Mouse (Mus musculus) stomach, postnatal 0 days (tissue): Measurements from ENCODE around the gene Ttc30b.

ENCODE experiments used
- CTCF ChIP-seq: IDR thresholded peaks from 2 replicates; pipeline ENCODE4 v1.5.1; 2016; ENCODE audit warnings: antibody characterized with exemption, low read depth, mild to moderate bottlenecking, moderate library complexity
- EP300 ChIP-seq: optimal IDR thresholded peaks from 2 replicates; pipeline ENCODE3; 2016; ENCODE audit warnings: antibody characterized with exemption

DNA sequence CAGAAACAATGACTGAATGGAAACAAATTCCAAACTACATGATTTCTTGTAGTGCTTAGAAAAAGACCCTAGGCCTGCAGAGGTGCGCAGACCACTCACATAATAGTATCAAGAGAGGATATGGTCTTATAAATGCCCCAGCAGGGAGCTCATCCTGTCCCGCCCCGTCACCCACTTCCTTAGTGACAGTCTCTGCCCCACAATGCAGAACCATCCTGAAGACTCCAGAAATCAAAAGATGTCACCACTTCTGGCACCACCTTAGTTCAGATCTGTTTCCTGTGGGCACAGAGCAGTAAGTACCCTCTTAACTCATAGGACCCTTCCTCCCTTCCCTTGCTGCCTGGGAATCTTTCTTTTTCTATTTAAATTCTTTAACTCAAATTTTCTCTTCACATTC, 23.3 kb downstream of the Ttc30b start:
- TF ChIP-seq CTCF: no peak
- no peak for TF ChIP-seq EP300
